ENCODE assay signal across 8 mouse cellular contexts in the genomic region with DNA sequence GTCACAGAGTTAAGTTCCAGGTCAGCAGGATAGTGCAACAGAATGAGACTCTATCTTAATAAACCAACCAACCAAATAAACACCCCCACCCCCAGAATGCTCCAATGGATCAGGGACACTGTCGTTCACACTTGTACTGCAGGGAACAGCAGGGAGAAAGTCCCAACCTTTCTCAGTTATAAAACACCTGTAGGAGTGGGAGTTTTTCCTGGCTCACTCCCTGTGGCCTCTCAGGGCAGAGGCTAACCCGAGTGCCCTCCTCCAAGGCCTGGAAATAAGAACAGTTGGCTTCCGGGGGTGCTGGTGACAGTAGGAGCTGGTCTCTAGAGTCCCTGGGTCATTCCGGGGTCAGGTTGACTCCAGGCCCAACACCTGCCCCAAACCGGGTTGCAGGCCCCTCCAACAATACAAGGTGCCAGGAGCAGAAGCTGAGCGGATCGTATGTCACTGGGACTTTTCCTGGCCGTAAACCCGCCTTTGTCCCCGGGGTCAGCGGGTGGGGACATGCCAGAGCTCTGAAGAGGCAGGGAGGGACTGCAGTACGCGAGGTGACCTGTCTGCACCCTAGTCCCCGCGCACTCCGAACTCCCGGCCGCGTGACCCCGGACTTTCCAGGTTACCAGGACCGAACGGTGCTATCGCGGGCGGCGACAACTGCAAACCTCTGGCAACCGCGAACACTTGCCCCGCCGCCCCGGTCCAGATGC. TPM values are rescaled to one million over a fixed set of nuclear protein-coding genes. Genes with fewer than 3 reads are reported as not detected.
A peak's percentile ranks its signal among the peaks of the same experiment; 100 is the strongest.
DNase-seq lines count a peak whose midpoint lies in the region; ATAC-seq and TF ChIP-seq lines count a peak whose summit lies in the region.

No protein-coding gene starts in this region.

- ATAC-seq in intestine, embryonic 15.5 days, result peak; percentile 69

- H3K9me3 ChIP-seq in intestine, embryonic 15.5 days, result no peaks in the 10 kb centered on the region
- no peaks in the 10 kb centered on the region for H3K9me3 ChIP-seq in midbrain, embryonic 10.5 days (replicated peaks)

- no peak for TF ChIP-seq POLR2A in liver, adult 2 months (IDR thresholded peaks at IDR 0.05; ENCODE audit: extremely low read depth, insufficient read depth, low read length)
- TF ChIP-seq POLR2A in cortical plate, adult 2 months (IDR thresholded peaks at IDR 0.05; ENCODE audit: extremely low read depth, insufficient read depth, low read length), result no peak

- H3K4me3 ChIP-seq in liver, adult 2 months (ENCODE audit: insufficient read depth, low read depth, low read length), result peak overlapping the region; percentile 90
- H3K4me3 ChIP-seq in cortical plate, adult 2 months (ENCODE audit: insufficient read depth, low read length), result peak overlapping the region; percentile 63
- H3K4me3 ChIP-seq in intestine, embryonic 15.5 days (replicated peaks), result peak overlapping the region; percentile 68
- peak overlapping the region; percentile 77 for H3K4me3 ChIP-seq in midbrain, embryonic 10.5 days

- TF ChIP-seq CTCF in liver, adult 2 months (IDR thresholded peaks at IDR 0.05; ENCODE audit: low read depth, low read length), result no peak
- no peak for TF ChIP-seq CTCF in cortical plate, adult 2 months (IDR thresholded peaks at IDR 0.05; ENCODE audit: extremely low read depth, insufficient read depth, low read length)

- peaks cover 16% of the 10 kb centered on the region for H3K36me3 ChIP-seq in liver, adult 2 months (ENCODE audit: control insufficient read depth, insufficient read depth, low read length)
- peaks cover 3% of the 10 kb centered on the region; the same call in 1 of the 2 replicates for H3K36me3 ChIP-seq in intestine, embryonic 15.5 days
- H3K36me3 ChIP-seq in midbrain, embryonic 10.5 days, result peaks cover 14% of the 10 kb centered on the region

- H3K27ac ChIP-seq in liver, adult 2 months (replicated peaks; ENCODE audit: insufficient read depth, low read depth, low read length), result peak overlapping the region; percentile 82
- no peak overlapping the region for H3K27ac ChIP-seq in cortical plate, adult 2 months (ENCODE audit: insufficient read depth, low read length)
- H3K27ac ChIP-seq in intestine, embryonic 15.5 days, result peak overlapping the region; percentile 86
- H3K27ac ChIP-seq in midbrain, embryonic 10.5 days (replicated peaks), result peak overlapping the region; percentile 93

- peak overlapping the region; percentile 94 for H3K4me2 ChIP-seq in intestine, embryonic 15.5 days (replicated peaks)

- DNase-seq in liver, adult 2 months (ENCODE audit: extremely low read depth, low read depth, low spot score), result peak; percentile 85
- DNase-seq in liver, result no peak
- no peak for DNase-seq in midbrain, embryonic 10.5 days (ENCODE audit: low spot score)
- DNase-seq in thymus, postnatal 36 days, result no peak
- DNase-seq in layer of hippocampus, adult 18-20 months (ENCODE audit: low spot score in 2 of 2), result no peak
- DNase-seq in Muller cell, postnatal 12 days (ENCODE audit: inconsistent ontology term), result no peak

- H3K9ac ChIP-seq in liver, adult 2 months (ENCODE audit: low read depth, low read length), result peak overlapping the region; percentile 95
- peak overlapping the region; percentile 73 for H3K9ac ChIP-seq in intestine, embryonic 15.5 days

- no peaks in the 10 kb centered on the region for H3K27me3 ChIP-seq in liver, adult 2 months (ENCODE audit: control insufficient read depth, insufficient read depth, low read length)
- H3K27me3 ChIP-seq in intestine, embryonic 15.5 days (replicated peaks), result no peaks in the 10 kb centered on the region
- no peaks in the 10 kb centered on the region for H3K27me3 ChIP-seq in midbrain, embryonic 10.5 days (ENCODE audit: low read depth, poor library complexity, severe bottlenecking)

- under 1% methylated on average over 31 of the region's 31 CpGs for WGBS in liver, adult 2 months
- under 1% methylated on average over 31 of the region's 31 CpGs for WGBS in intestine, embryonic 15.5 days
- WGBS in midbrain, embryonic 10.5 days, result 1% methylated on average over 31 of the region's 31 CpGs

- peaks cover 11% of the 10 kb centered on the region; the same call in 1 of the 2 replicates for H3K79me2 ChIP-seq in liver, adult 2 months (ENCODE audit: control insufficient read depth, insufficient read depth, low read length)

- H3K4me1 ChIP-seq in liver, adult 2 months (ENCODE audit: control insufficient read depth, insufficient read depth, low read length), result peaks cover 14% of the 10 kb centered on the region
- peaks cover 2% of the 10 kb centered on the region; the same call in 1 of the 2 replicates for H3K4me1 ChIP-seq in cortical plate, adult 2 months (ENCODE audit: control insufficient read depth, insufficient read depth, low read length)
- peaks cover 23% of the 10 kb centered on the region for H3K4me1 ChIP-seq in intestine, embryonic 15.5 days (replicated peaks)
- H3K4me1 ChIP-seq in midbrain, embryonic 10.5 days, result peaks cover 78% of the 10 kb centered on the region

RNA-seq across cellular contexts. Expression of a gene that starts 1.1 kb away (rescaled TPM):
- 39.1 and 42.6 TPM in 2 replicates for total RNA-seq in liver, adult 2 months (2014; rRNA removed)
- 91.3 and 117 TPM in 2 replicates for polyA plus RNA-seq in liver, adult 2 months (2012; rRNA removed)
- 18.1 and 19.7 TPM in 2 replicates for polyA plus RNA-seq in cortical plate, adult 2 months (2012; rRNA removed)
- polyA plus RNA-seq in intestine, embryonic 15.5 days (2015; fragmentation: Nextera tagmentation; extraction: Ambion mirVana), result 58.0 and 74.2 TPM in 2 replicates
- polyA plus RNA-seq in midbrain, embryonic 10.5 days (2016; fragmentation: Nextera tagmentation; extraction: Ambion mirVana), result 51.8 and 89.7 TPM in 2 replicates
- 10 to 100 TPM; 20.0 to 23.3 TPM for total RNA-seq in layer of hippocampus, adult 18-20 months (2021)

RNA-seq across cellular contexts. Expression of a gene that starts 14.0 kb away (rescaled TPM):
- total RNA-seq in liver, adult 2 months (2014; rRNA removed), result 30.8 and 35.4 TPM in 2 replicates
- polyA plus RNA-seq in liver, adult 2 months (2012; rRNA removed), result 35.4 and 51.8 TPM in 2 replicates
- 100 and 105 TPM in 2 replicates for polyA plus RNA-seq in cortical plate, adult 2 months (2012; rRNA removed)
- 286 and 323 TPM in 2 replicates for polyA plus RNA-seq in intestine, embryonic 15.5 days (2015; fragmentation: Nextera tagmentation; extraction: Ambion mirVana)
- polyA plus RNA-seq in midbrain, embryonic 10.5 days (2016; fragmentation: Nextera tagmentation; extraction: Ambion mirVana), result 315 and 355 TPM in 2 replicates
- 10 to 100 TPM; 63.8 to 71.5 TPM for total RNA-seq in layer of hippocampus, adult 18-20 months (2021)

RNA-seq across cellular contexts. Expression of a gene that starts 26.8 kb away (rescaled TPM):
- total RNA-seq in liver, adult 2 months (2014; rRNA removed), result 5.8 and 12.6 TPM in 2 replicates
- polyA plus RNA-seq in liver, adult 2 months (2012; rRNA removed), result 23.8 and 27.7 TPM in 2 replicates
- polyA plus RNA-seq in cortical plate, adult 2 months (2012; rRNA removed), result 0.09 and 0.19 TPM in 2 replicates
- 2.3 and 2.9 TPM in 2 replicates for polyA plus RNA-seq in intestine, embryonic 15.5 days (2015; fragmentation: Nextera tagmentation; extraction: Ambion mirVana)
- not detected in 2 replicates for polyA plus RNA-seq in midbrain, embryonic 10.5 days (2016; fragmentation: Nextera tagmentation; extraction: Ambion mirVana)
- not detected for total RNA-seq in layer of hippocampus, adult 18-20 months (2021)

RNA-seq across cellular contexts. Expression of a gene that starts 39.7 kb away (rescaled TPM):
- 26.6 and 36.6 TPM in 2 replicates for total RNA-seq in liver, adult 2 months (2014; rRNA removed)
- polyA plus RNA-seq in liver, adult 2 months (2012; rRNA removed), result 111 and 120 TPM in 2 replicates
- polyA plus RNA-seq in cortical plate, adult 2 months (2012; rRNA removed), result 223 and 226 TPM in 2 replicates
- 83.7 and 88.8 TPM in 2 replicates for polyA plus RNA-seq in intestine, embryonic 15.5 days (2015; fragmentation: Nextera tagmentation; extraction: Ambion mirVana)
- 62.5 and 78.6 TPM in 2 replicates for polyA plus RNA-seq in midbrain, embryonic 10.5 days (2016; fragmentation: Nextera tagmentation; extraction: Ambion mirVana)
- total RNA-seq in layer of hippocampus, adult 18-20 months (2021), result 100 to 1,000 TPM; 186 to 200 TPM

RNA-seq across cellular contexts. Expression of a gene that starts 43.1 kb away (rescaled TPM):
- total RNA-seq in liver, adult 2 months (2014; rRNA removed), result 1.4 and 2.3 TPM in 2 replicates
- polyA plus RNA-seq in liver, adult 2 months (2012; rRNA removed), result 2.5 and 7.0 TPM in 2 replicates
- 1.0 and 1.4 TPM in 2 replicates for polyA plus RNA-seq in cortical plate, adult 2 months (2012; rRNA removed)
- 2.4 and 2.5 TPM in 2 replicates for polyA plus RNA-seq in intestine, embryonic 15.5 days (2015; fragmentation: Nextera tagmentation; extraction: Ambion mirVana)
- 1.1 and 1.2 TPM in 2 replicates for polyA plus RNA-seq in midbrain, embryonic 10.5 days (2016; fragmentation: Nextera tagmentation; extraction: Ambion mirVana)
- total RNA-seq in layer of hippocampus, adult 18-20 months (2021), result under 1 TPM; 0.33 to 0.37 TPM
